Mouse (Mus musculus): ENCODE measurements around the gene Capn2. TPM values are rescaled to one million over a fixed set of nuclear protein-coding genes. Genes with fewer than 3 reads are reported as not detected.

Gene Capn2
- total and polyA plus RNA-seq, 2 experiments: 9.3 to 27.8 TPM

DNA sequence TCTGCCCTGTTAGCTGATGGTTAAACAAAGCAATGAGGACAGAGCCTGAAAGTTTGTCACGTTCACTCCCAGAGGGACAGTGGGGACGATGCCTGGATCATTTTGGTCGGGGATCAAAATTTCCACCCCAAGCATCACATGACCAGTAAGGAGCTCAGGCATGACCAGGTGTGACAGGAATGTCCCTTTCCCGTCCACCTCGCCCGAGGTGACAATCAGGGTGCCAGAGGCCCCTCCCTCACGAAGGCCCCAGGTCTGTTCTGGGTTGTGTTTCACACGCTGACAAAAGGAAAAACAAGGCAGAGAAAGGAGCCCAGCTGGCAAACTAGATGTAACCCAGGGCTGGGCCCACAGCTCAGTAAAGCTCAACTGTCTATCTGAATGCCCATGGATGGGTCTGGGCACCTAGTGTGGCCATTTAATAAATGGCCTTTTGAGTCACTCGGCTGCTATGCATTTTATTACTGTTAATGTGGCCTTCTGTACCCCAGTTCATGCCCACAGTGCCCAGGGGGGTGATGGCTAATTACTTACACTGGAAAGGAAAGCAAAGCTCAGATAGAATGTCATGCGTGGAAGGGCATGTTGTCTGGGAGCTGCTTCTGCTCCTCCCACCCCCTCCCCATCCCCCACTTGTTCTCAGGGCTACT is 35.6 kb downstream of the Capn2 start:
- peaks cover 4% of the 10 kb centered on the region for H3K36me3 ChIP-seq (ENCODE audit: control insufficient read depth, insufficient read depth, low read length)

DNA sequence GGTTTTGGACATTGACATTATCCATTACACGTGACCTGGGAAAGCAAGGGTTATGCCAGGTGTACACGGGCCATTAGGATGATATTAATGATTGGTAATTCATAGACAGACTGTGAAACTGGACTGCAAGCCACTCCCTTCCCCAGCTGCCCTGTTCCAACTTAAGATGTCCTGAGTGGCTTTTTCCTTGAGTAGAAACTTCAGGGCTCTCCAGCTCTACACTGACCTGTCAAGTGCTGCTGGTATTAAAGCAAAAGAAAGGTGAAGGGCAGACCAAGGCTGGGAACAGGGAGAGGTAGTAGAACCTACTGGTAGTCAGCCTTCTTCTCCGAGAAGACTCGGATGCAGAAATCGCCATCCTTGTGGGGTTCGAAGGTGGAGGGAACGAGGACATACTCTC is 36.3 kb downstream of the Capn2 start:
- no peak for DNase-seq (ENCODE audit: extremely low read depth, low read depth, low spot score)
- Histone ChIP-seq H3K36me3 (ENCODE audit: control insufficient read depth, insufficient read depth, low read length) (peaks cover 3% of the 10 kb centered on the region), H3K4me1 (ENCODE audit: control insufficient read depth, insufficient read depth, low read length) (peaks cover 10% of the 10 kb centered on the region), H3K9ac (ENCODE audit: low read depth, low read length) (no peak overlapping the region), H3K4me3 (ENCODE audit: insufficient read depth, low read depth, low read length) (no peak overlapping the region), H3K79me2 (ENCODE audit: control insufficient read depth, insufficient read depth, low read length) (no peaks in the 10 kb centered on the region), H3K27me3 (ENCODE audit: control insufficient read depth, insufficient read depth, low read length) (no peaks in the 10 kb centered on the region), H3K27ac (replicated peaks; ENCODE audit: insufficient read depth, low read depth, low read length) (no peak overlapping the region)
- TF ChIP-seq CTCF (IDR thresholded peaks at IDR 0.05; ENCODE audit: low read depth, low read length) (no peak), POLR2A (IDR thresholded peaks at IDR 0.05; ENCODE audit: extremely low read depth, insufficient read depth, low read length) (no peak)
- 96% methylated on average over 7 of the region's 7 CpGs for WGBS

More for the DNA sequence above, 35.6 kb downstream of the Capn2 start:
- Histone ChIP-seq H3K27ac (replicated peaks; ENCODE audit: insufficient read depth, low read depth, low read length) (no peak overlapping the region), H3K4me3 (ENCODE audit: insufficient read depth, low read depth, low read length) (no peak overlapping the region), H3K27me3 (ENCODE audit: control insufficient read depth, insufficient read depth, low read length) (no peaks in the 10 kb centered on the region), H3K79me2 (ENCODE audit: control insufficient read depth, insufficient read depth, low read length) (no peaks in the 10 kb centered on the region), H3K9ac (ENCODE audit: low read depth, low read length) (no peak overlapping the region), H3K4me1 (ENCODE audit: control insufficient read depth, insufficient read depth, low read length) (peaks cover 10% of the 10 kb centered on the region)
- TF ChIP-seq POLR2A (IDR thresholded peaks at IDR 0.05; ENCODE audit: extremely low read depth, insufficient read depth, low read length) (no peak), CTCF (IDR thresholded peaks at IDR 0.05; ENCODE audit: low read depth, low read length) (no peak)
- DNase-seq (ENCODE audit: extremely low read depth, low read depth, low spot score): no peak
- WGBS: 93% methylated on average over 10 of the region's 10 CpGs

DNA sequence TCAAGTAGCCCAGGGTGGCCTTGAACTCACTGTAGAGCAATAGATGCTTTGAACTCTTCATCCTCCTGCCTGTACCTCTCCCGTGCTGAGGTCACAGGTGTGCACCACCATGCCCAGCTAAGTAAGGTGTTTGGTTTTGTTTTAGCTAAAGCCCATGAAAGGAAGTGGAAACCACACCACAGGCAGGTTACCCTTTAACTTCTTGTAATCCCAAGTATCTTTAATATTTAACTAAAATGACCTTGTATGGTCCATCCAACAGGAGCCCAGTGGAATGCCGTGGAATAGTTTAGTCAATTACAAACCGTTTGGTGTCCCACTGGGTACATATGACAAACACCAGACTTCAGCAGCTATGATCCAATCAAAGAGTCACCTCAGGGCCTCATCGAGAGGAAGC is 38.5 kb downstream of the Capn2 start:
- Histone ChIP-seq H3K9ac (ENCODE audit: low read depth, low read length) (no peak overlapping the region), H3K79me2 (ENCODE audit: control insufficient read depth, insufficient read depth, low read length) (no peaks in the 10 kb centered on the region), H3K27ac (replicated peaks; ENCODE audit: insufficient read depth, low read depth, low read length) (peak overlapping the region; percentile 74), H3K27me3 (ENCODE audit: control insufficient read depth, insufficient read depth, low read length) (no peaks in the 10 kb centered on the region), H3K4me1 (ENCODE audit: control insufficient read depth, insufficient read depth, low read length) (peaks cover 10% of the 10 kb centered on the region), H3K36me3 (ENCODE audit: control insufficient read depth, insufficient read depth, low read length) (peaks cover 7% of the 10 kb centered on the region), H3K4me3 (ENCODE audit: insufficient read depth, low read depth, low read length) (no peak overlapping the region)
- TF ChIP-seq POLR2A (IDR thresholded peaks at IDR 0.05; ENCODE audit: extremely low read depth, insufficient read depth, low read length) (no peak), CTCF (IDR thresholded peaks at IDR 0.05; ENCODE audit: low read depth, low read length) (no peak)
- DNase-seq (ENCODE audit: extremely low read depth, low read depth, low spot score): peak; percentile 96
- 25% methylated on average over 4 of the region's 4 CpGs for WGBS

DNA sequence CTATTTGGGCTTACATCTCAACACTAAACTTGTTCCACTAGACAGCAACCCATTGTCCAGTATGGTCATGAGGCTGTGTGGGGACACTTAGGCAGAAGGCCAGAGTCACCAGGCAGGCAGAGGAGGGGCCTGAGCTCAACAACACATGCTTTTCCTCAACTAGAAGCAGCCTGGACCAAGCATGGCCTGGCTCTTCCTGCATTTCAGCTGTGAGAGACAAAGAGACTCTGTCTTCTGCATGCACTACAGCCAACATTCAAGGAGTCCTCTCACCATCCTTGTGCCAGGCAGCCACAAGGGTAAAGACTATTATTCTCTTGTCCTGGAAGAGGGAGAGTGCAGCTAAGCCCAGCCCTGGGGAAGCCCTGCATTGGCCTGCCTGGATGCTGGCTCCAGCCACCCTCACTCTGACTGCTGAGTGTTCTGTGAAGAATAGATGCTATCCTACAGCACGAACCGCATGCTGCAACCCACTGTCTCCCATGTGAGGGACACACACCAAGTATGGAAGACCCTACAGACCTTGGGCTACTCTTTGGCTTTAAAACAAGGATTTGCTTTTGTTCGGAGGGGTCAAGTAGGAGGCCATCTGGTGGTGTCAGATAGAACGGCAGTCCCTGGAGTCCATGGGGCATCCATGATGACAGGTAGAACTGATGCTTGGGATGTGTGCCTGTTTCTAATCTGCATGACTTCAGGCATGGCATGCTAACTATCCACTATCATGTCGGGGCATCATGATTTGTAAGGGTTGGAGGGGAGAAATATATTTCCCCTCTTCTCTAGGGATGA is 42.2 kb downstream of the Capn2 start:
- Histone ChIP-seq H3K9ac (ENCODE audit: low read depth, low read length) (no peak overlapping the region), H3K4me1 (ENCODE audit: control insufficient read depth, insufficient read depth, low read length) (peaks cover 10% of the 10 kb centered on the region), H3K36me3 (ENCODE audit: control insufficient read depth, insufficient read depth, low read length) (peaks cover 29% of the 10 kb centered on the region), H3K27me3 (ENCODE audit: control insufficient read depth, insufficient read depth, low read length) (no peaks in the 10 kb centered on the region), H3K79me2 (ENCODE audit: control insufficient read depth, insufficient read depth, low read length) (no peaks in the 10 kb centered on the region), H3K4me3 (ENCODE audit: insufficient read depth, low read depth, low read length) (no peak overlapping the region), H3K27ac (replicated peaks; ENCODE audit: insufficient read depth, low read depth, low read length) (no peak overlapping the region)
- TF ChIP-seq CTCF (IDR thresholded peaks at IDR 0.05; ENCODE audit: low read depth, low read length) (peak; percentile 24; the same call in 1 of the 2 replicates), POLR2A (IDR thresholded peaks at IDR 0.05; ENCODE audit: extremely low read depth, insufficient read depth, low read length) (no peak)
- no peak for DNase-seq (ENCODE audit: extremely low read depth, low read depth, low spot score)
- WGBS: 88% methylated on average over 5 of the region's 5 CpGs

DNA sequence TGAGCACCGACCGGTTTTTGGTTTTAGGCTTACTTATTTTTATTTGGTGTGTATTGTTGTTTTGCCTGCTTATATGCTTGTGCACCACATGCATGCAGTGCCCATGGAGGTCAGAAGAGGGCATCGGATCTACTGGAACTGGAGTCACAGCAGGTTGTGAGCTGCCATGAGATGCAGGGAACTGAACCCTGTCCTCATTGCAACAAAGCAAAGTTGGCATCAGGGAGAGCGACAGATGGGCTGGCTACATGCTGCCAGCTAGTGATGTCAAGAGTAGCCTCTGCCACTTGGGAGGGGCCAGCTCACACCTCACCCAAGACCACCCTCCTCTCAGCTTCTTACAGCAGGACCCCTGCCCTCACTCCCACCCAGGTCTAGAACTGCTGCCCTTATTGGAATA is 51.4 kb downstream of the Capn2 start:
- Histone ChIP-seq H3K36me3 (ENCODE audit: control insufficient read depth, insufficient read depth, low read length) (peaks cover 28% of the 10 kb centered on the region), H3K79me2 (ENCODE audit: control insufficient read depth, insufficient read depth, low read length) (no peaks in the 10 kb centered on the region), H3K9ac (ENCODE audit: low read depth, low read length) (no peak overlapping the region), H3K27ac (replicated peaks; ENCODE audit: insufficient read depth, low read depth, low read length) (no peak overlapping the region), H3K27me3 (ENCODE audit: control insufficient read depth, insufficient read depth, low read length) (no peaks in the 10 kb centered on the region), H3K4me1 (ENCODE audit: control insufficient read depth, insufficient read depth, low read length) (peaks cover 10% of the 10 kb centered on the region), H3K4me3 (ENCODE audit: insufficient read depth, low read depth, low read length) (no peak overlapping the region)
- TF ChIP-seq CTCF (IDR thresholded peaks at IDR 0.05; ENCODE audit: low read depth, low read length): 0 out of 2 replicates have a peak, but pooled peaks have one; percentile 24
- no peak for TF ChIP-seq POLR2A (IDR thresholded peaks at IDR 0.05; ENCODE audit: extremely low read depth, insufficient read depth, low read length)
- 77% methylated on average over 4 of the region's 4 CpGs for WGBS
- peak; percentile 27 for DNase-seq (ENCODE audit: extremely low read depth, low read depth, low spot score)
